Comparison of ENCODE assay signal across 19 mouse cellular contexts in genomic region chr8:79618906-79619305, GRCm38 (mm10). TPM values are rescaled to one million over a fixed set of nuclear protein-coding genes. Genes with fewer than 3 reads are reported as not detected.
DNase-seq lines count a peak whose midpoint lies in the region; ATAC-seq and TF ChIP-seq lines count a peak whose summit lies in the region.
"Had no signal": no experiment of that assay in that cellular context is flagged by ENCODE, and none has a peak within 500 bp of the region (broad histone marks: within the 10 kb centered on the region; RNA-seq: fewer than 3 reads in every experiment).

No protein-coding gene starts in this region.

- H3K4me3 ChIP-seq in heart, embryonic 13.5 days = no peak overlapping the region
- H3K4me3 ChIP-seq in heart, postnatal 0 days (ENCODE audit: low read depth, low read length) = no peak overlapping the region
- H3K4me3 ChIP-seq: embryonic facial prominence, embryonic 12.5 days; forebrain, embryonic 15.5 days; hindbrain, embryonic 15.5 days had no signal

- H3K4me2 ChIP-seq in heart, embryonic 13.5 days = no peak overlapping the region
- no peak overlapping the region for H3K4me2 ChIP-seq in heart, postnatal 0 days (ENCODE audit: low read depth, low read length)
- H3K4me2 ChIP-seq: embryonic facial prominence, embryonic 12.5 days; forebrain, embryonic 15.5 days; hindbrain, embryonic 15.5 days had no signal

- peaks cover 37% of the 10 kb centered on the region for H3K4me1 ChIP-seq in heart, embryonic 13.5 days
- peaks cover 30% of the 10 kb centered on the region for H3K4me1 ChIP-seq in heart, postnatal 0 days (ENCODE audit: control insufficient read depth, insufficient read depth)
- H3K4me1 ChIP-seq: embryonic facial prominence, embryonic 12.5 days; forebrain, embryonic 15.5 days had no signal

- peak overlapping the region; percentile 45; the same call in 1 of the 2 replicates for H3K9ac ChIP-seq in heart, embryonic 13.5 days
- H3K9ac ChIP-seq in heart, postnatal 0 days (replicated peaks; ENCODE audit: low read depth, low read length) = no peak overlapping the region
- H3K9ac ChIP-seq: embryonic facial prominence, embryonic 12.5 days; forebrain, embryonic 15.5 days; hindbrain, embryonic 15.5 days had no signal

- H3K27ac ChIP-seq in heart, embryonic 13.5 days (replicated peaks) = peak overlapping the region; percentile 94
- peak overlapping the region; percentile 89 for H3K27ac ChIP-seq in heart, postnatal 0 days (ENCODE audit: low read depth)
- H3K27ac ChIP-seq: embryonic facial prominence, embryonic 12.5 days; forebrain, embryonic 15.5 days; hindbrain, embryonic 15.5 days had no signal

- no peaks in the 10 kb centered on the region for H3K9me3 ChIP-seq in heart, embryonic 13.5 days
- H3K9me3 ChIP-seq in heart, postnatal 0 days (replicated peaks; ENCODE audit: control insufficient read depth, low read length) = no peaks in the 10 kb centered on the region
- H3K9me3 ChIP-seq: embryonic facial prominence, embryonic 12.5 days; forebrain, embryonic 15.5 days; G1E; hindbrain, embryonic 15.5 days had no signal

- intact Hi-C loops in heart, postnatal 36 days (cut with DNase I) = no loop called here
- intact Hi-C loops in heart, postnatal 10 days (cut with DNase I) = no loop called here
- intact Hi-C loops in gastrocnemius, postnatal 14 days (cut with DNase I; ENCODE audit: low total_unique reads) = no loop called here

- WGBS in heart, embryonic 13.5 days = 34% methylated on average over 5 of the region's 5 CpGs
- 26% methylated on average over 5 of the region's 5 CpGs for WGBS in heart, postnatal 0 days

- no peaks in the 10 kb centered on the region for H3K27me3 ChIP-seq in heart, embryonic 13.5 days (replicated peaks)
- no peaks in the 10 kb centered on the region for H3K27me3 ChIP-seq in heart, postnatal 0 days (ENCODE audit: control insufficient read depth, insufficient read depth, low read length)
- H3K27me3 ChIP-seq: embryonic facial prominence, embryonic 12.5 days; forebrain, embryonic 15.5 days; hindbrain, embryonic 15.5 days had no signal

- no peak for TF ChIP-seq CTCF in heart, postnatal 0 days (IDR thresholded peaks at IDR 0.05; ENCODE audit: low read depth)

- H3K36me3 ChIP-seq in heart, embryonic 13.5 days = no peaks in the 10 kb centered on the region
- H3K36me3 ChIP-seq in heart, postnatal 0 days (replicated peaks; ENCODE audit: control insufficient read depth, insufficient read depth, low read length) = no peaks in the 10 kb centered on the region
- H3K36me3 ChIP-seq: embryonic facial prominence, embryonic 12.5 days; forebrain, embryonic 15.5 days; G1E; hindbrain, embryonic 15.5 days had no signal

- peak; percentile 84 for DNase-seq in heart, adult 11 months
- no peak for DNase-seq in heart, adult 9 months (ENCODE audit: low spot score in 2 of 2)
- DNase-seq in heart, postnatal 36 days = no peak
- DNase-seq in heart, postnatal 0 days (ENCODE audit: low spot score) = no peak
- no peak for DNase-seq in heart, postnatal 10 days
- DNase-seq in gastrocnemius, postnatal 14 days = no peak
- DNase-seq: adrenal gland, postnatal 10 days; B cell, adult 2 months; cerebellum, adult 11 months; cerebellum, adult 8-10 months; cerebellum, postnatal 14 days; kidney, adult 11 months; kidney, postnatal 10 days had no signal

- no peak for TF ChIP-seq EP300 in heart, postnatal 0 days (IDR thresholded peaks at IDR 0.05; ENCODE audit: low read depth)

- ATAC-seq in heart, embryonic 13.5 days (ENCODE audit: extremely low read depth, insufficient number of reproducible peaks, low FRiP score, low TSS enrichment) = no peak
- no peak for ATAC-seq in heart, postnatal 0 days (ENCODE audit: insufficient read depth, low read depth)
- ATAC-seq: CD4-positive, CD25-positive, alpha-beta regulatory T cell, adult 4 months; forebrain, embryonic 15.5 days had no signal

RNA-seq across cellular contexts. Expression of gene Otud4, which starts 20.5 kb away (rescaled TPM):
- 12.4 and 13.3 TPM in 2 replicates for polyA plus RNA-seq in heart, embryonic 13.5 days (2015; fragmentation: Nextera tagmentation; extraction: Ambion mirVana)
- 10 to 100 TPM; 44.8 to 55.3 TPM for total RNA-seq in heart, postnatal 36 days (2021)
- 30.3 and 32.7 TPM in 2 replicates for total RNA-seq in heart, postnatal 0 days (2014; rRNA removed; ENCODE audit: low replicate concordance)
- 8.4 and 8.8 TPM in 2 replicates for polyA plus RNA-seq in heart, postnatal 0 days (2015; fragmentation: Nextera tagmentation; extraction: Ambion mirVana)
- 10 to 100 TPM; 40.5 to 49.8 TPM for total RNA-seq in heart, postnatal 10 days (2021)
- 10 to 100 TPM; 46.7 to 49.3 TPM for total RNA-seq in gastrocnemius, postnatal 14 days (2021)
